8 mouse cellular contexts compared by ENCODE assay signal in genomic region chr11:61493525-61494128, GRCm38 (mm10). TPM values are rescaled to one million over a fixed set of nuclear protein-coding genes. Genes with fewer than 3 reads are reported as not detected.
A peak's percentile ranks its signal among the peaks of the same experiment; 100 is the strongest.
DNase-seq lines count a peak whose midpoint lies in the region; ATAC-seq lines count a peak whose summit lies in the region.

No protein-coding gene starts in this region.

- ATAC-seq in hindbrain, embryonic 15.5 days (ENCODE audit: low FRiP score, low read depth) = peak; percentile 52
- ATAC-seq in liver, embryonic 12.5 days = peak; percentile 70
- peak; percentile 68 for ATAC-seq in neural tube, embryonic 15.5 days (ENCODE audit: low FRiP score)

- H3K9ac ChIP-seq in hindbrain, embryonic 15.5 days = peak overlapping the region; percentile 77
- H3K9ac ChIP-seq in liver, embryonic 12.5 days = peak overlapping the region; percentile 74
- H3K9ac ChIP-seq in neural tube, embryonic 15.5 days (replicated peaks) = peak overlapping the region; percentile 92

- peaks cover 46% of the 10 kb centered on the region for H3K36me3 ChIP-seq in embryonic facial prominence, embryonic 10.5 days (replicated peaks)
- H3K36me3 ChIP-seq in hindbrain, embryonic 15.5 days = peaks cover 32% of the 10 kb centered on the region
- H3K36me3 ChIP-seq in liver, embryonic 12.5 days = peaks cover 41% of the 10 kb centered on the region
- peaks cover 32% of the 10 kb centered on the region for H3K36me3 ChIP-seq in neural tube, embryonic 15.5 days

- H3K4me3 ChIP-seq in embryonic facial prominence, embryonic 10.5 days = peak overlapping the region; percentile 97
- H3K4me3 ChIP-seq in hindbrain, embryonic 15.5 days = peak overlapping the region; percentile 73
- peak overlapping the region; percentile 74 for H3K4me3 ChIP-seq in liver, embryonic 12.5 days
- H3K4me3 ChIP-seq in neural tube, embryonic 15.5 days (replicated peaks) = peak overlapping the region; percentile 92

- 0 out of 2 replicates have a peak, but pooled peaks cover 3% of the 10 kb centered on the region for H3K9me3 ChIP-seq in embryonic facial prominence, embryonic 10.5 days
- H3K9me3 ChIP-seq in hindbrain, embryonic 15.5 days = no peaks in the 10 kb centered on the region
- H3K9me3 ChIP-seq in liver, embryonic 12.5 days (replicated peaks) = no peaks in the 10 kb centered on the region
- no peaks in the 10 kb centered on the region for H3K9me3 ChIP-seq in neural tube, embryonic 15.5 days (replicated peaks)

- peak; percentile 45 to 58 for DNase-seq in layer of hippocampus, postnatal 10 days (ENCODE audit: low spot score in 2 of 2)
- DNase-seq in layer of hippocampus, adult 11-12 months (ENCODE audit: low spot score) = no peak
- DNase-seq in ZHBTc4 (ENCODE audit: low read depth, low spot score) = peak; percentile 37
- DNase-seq in embryonic facial prominence, embryonic 10.5 days (ENCODE audit: low spot score) = no peak
- DNase-seq in c-Kit-positive CD71-positive TER-119-positive erythroid progenitor cells, embryonic 14.5 days (ENCODE audit: low spot score) = no peak

- H3K27ac ChIP-seq in embryonic facial prominence, embryonic 10.5 days (replicated peaks) = peak overlapping the region; percentile 93
- peak overlapping the region; percentile 86 for H3K27ac ChIP-seq in hindbrain, embryonic 15.5 days (replicated peaks)
- peak overlapping the region; percentile 69 for H3K27ac ChIP-seq in liver, embryonic 12.5 days
- H3K27ac ChIP-seq in neural tube, embryonic 15.5 days (replicated peaks) = peak overlapping the region; percentile 94

- no peaks in the 10 kb centered on the region for H3K27me3 ChIP-seq in embryonic facial prominence, embryonic 10.5 days (replicated peaks; ENCODE audit: low read depth, poor library complexity, severe bottlenecking)
- H3K27me3 ChIP-seq in hindbrain, embryonic 15.5 days = no peaks in the 10 kb centered on the region
- no peaks in the 10 kb centered on the region for H3K27me3 ChIP-seq in liver, embryonic 12.5 days (replicated peaks)
- H3K27me3 ChIP-seq in neural tube, embryonic 15.5 days (replicated peaks) = no peaks in the 10 kb centered on the region

- peak overlapping the region; percentile 77 for H3K4me2 ChIP-seq in hindbrain, embryonic 15.5 days
- peak overlapping the region; percentile 83 for H3K4me2 ChIP-seq in liver, embryonic 12.5 days
- H3K4me2 ChIP-seq in neural tube, embryonic 15.5 days = peak overlapping the region; percentile 70

- peaks cover 46% of the 10 kb centered on the region for H3K4me1 ChIP-seq in embryonic facial prominence, embryonic 10.5 days
- H3K4me1 ChIP-seq in hindbrain, embryonic 15.5 days (replicated peaks) = peaks cover 38% of the 10 kb centered on the region
- H3K4me1 ChIP-seq in liver, embryonic 12.5 days = peaks cover 25% of the 10 kb centered on the region
- peaks cover 47% of the 10 kb centered on the region for H3K4me1 ChIP-seq in neural tube, embryonic 15.5 days

- WGBS in embryonic facial prominence, embryonic 10.5 days = 1% methylated on average over 49 of the region's 50 CpGs
- WGBS in hindbrain, embryonic 15.5 days = under 1% methylated on average over 45 of the region's 50 CpGs
- WGBS in liver, embryonic 12.5 days (ENCODE audit: insufficient replicate concordance) = 3% methylated on average over 48 of the region's 50 CpGs
- WGBS in neural tube, embryonic 15.5 days = under 1% methylated on average over 48 of the region's 50 CpGs

RNA-seq across cellular contexts. Expression of gene Mapk7, which starts 0.6 kb away (rescaled TPM):
- total RNA-seq in layer of hippocampus, postnatal 10 days (2021) = 10 to 100 TPM; 46.0 to 51.1 TPM
- polyA plus RNA-seq in embryonic facial prominence, embryonic 10.5 days (2016; fragmentation: Nextera tagmentation; extraction: Ambion mirVana) = 97.4 and 103 TPM in 2 replicates
- 71.1 and 74.8 TPM in 2 replicates for polyA plus RNA-seq in hindbrain, embryonic 15.5 days (2015; fragmentation: Nextera tagmentation; extraction: Ambion mirVana)
- 12.9 and 14.8 TPM in 2 replicates for polyA plus RNA-seq in liver, embryonic 12.5 days (2016; fragmentation: Nextera tagmentation; extraction: Ambion mirVana)
- polyA plus RNA-seq in neural tube, embryonic 15.5 days (2015; fragmentation: Nextera tagmentation; extraction: Ambion mirVana) = 65.9 and 67.7 TPM in 2 replicates

RNA-seq across cellular contexts. Expression of gene Mfap4, which starts 8.4 kb away (rescaled TPM):
- total RNA-seq in layer of hippocampus, postnatal 10 days (2021) = 10 to 100 TPM; 10.6 to 11.2 TPM
- 119 and 163 TPM in 2 replicates for polyA plus RNA-seq in embryonic facial prominence, embryonic 10.5 days (2016; fragmentation: Nextera tagmentation; extraction: Ambion mirVana)
- 42.2 and 49.7 TPM in 2 replicates for polyA plus RNA-seq in hindbrain, embryonic 15.5 days (2015; fragmentation: Nextera tagmentation; extraction: Ambion mirVana)
- 11.0 and 16.3 TPM in 2 replicates for polyA plus RNA-seq in liver, embryonic 12.5 days (2016; fragmentation: Nextera tagmentation; extraction: Ambion mirVana)
- polyA plus RNA-seq in neural tube, embryonic 15.5 days (2015; fragmentation: Nextera tagmentation; extraction: Ambion mirVana) = 48.3 and 73.6 TPM in 2 replicates

RNA-seq across cellular contexts. Expression of gene B9d1, which starts 11.3 kb away (rescaled TPM):
- total RNA-seq in layer of hippocampus, postnatal 10 days (2021) = 10 to 100 TPM; 30.8 to 34.2 TPM
- polyA plus RNA-seq in embryonic facial prominence, embryonic 10.5 days (2016; fragmentation: Nextera tagmentation; extraction: Ambion mirVana) = 44.4 and 49.7 TPM in 2 replicates
- polyA plus RNA-seq in hindbrain, embryonic 15.5 days (2015; fragmentation: Nextera tagmentation; extraction: Ambion mirVana) = 31.6 and 34.9 TPM in 2 replicates
- polyA plus RNA-seq in liver, embryonic 12.5 days (2016; fragmentation: Nextera tagmentation; extraction: Ambion mirVana) = 4.8 TPM in 2 replicates
- 28.6 and 31.2 TPM in 2 replicates for polyA plus RNA-seq in neural tube, embryonic 15.5 days (2015; fragmentation: Nextera tagmentation; extraction: Ambion mirVana)

RNA-seq across cellular contexts. Expression of gene Rnf112, which starts 39.7 kb away (rescaled TPM):
- 100 to 1,000 TPM; 201 to 230 TPM for total RNA-seq in layer of hippocampus, postnatal 10 days (2021)
- polyA plus RNA-seq in embryonic facial prominence, embryonic 10.5 days (2016; fragmentation: Nextera tagmentation; extraction: Ambion mirVana) = 0.49 and 1.00 TPM in 2 replicates
- polyA plus RNA-seq in hindbrain, embryonic 15.5 days (2015; fragmentation: Nextera tagmentation; extraction: Ambion mirVana) = 28.2 and 28.9 TPM in 2 replicates
- polyA plus RNA-seq in liver, embryonic 12.5 days (2016; fragmentation: Nextera tagmentation; extraction: Ambion mirVana) = 0.13 and 0.14 TPM in 2 replicates
- polyA plus RNA-seq in neural tube, embryonic 15.5 days (2015; fragmentation: Nextera tagmentation; extraction: Ambion mirVana) = 24.1 and 32.9 TPM in 2 replicates

Comparison
In these comparisons a context has a peak if more than half of its experiments do, and no peak if none do; other contexts are left out.
1. DNase-seq: peak in layer of hippocampus, postnatal 10 days (2 of 2) and ZHBTc4 (single experiment); none in layer of hippocampus, adult 11-12 months (single experiment), embryonic facial prominence, embryonic 10.5 days (single experiment) and c-Kit-positive CD71-positive TER-119-positive erythroid progenitor cells, embryonic 14.5 days (single experiment).
2. Peak in every context shown above with its lines, with median percentiles within 50 percentile points of each other: H3K27ac ChIP-seq, H3K4me3 ChIP-seq, ATAC-seq, H3K4me2 ChIP-seq and H3K9ac ChIP-seq.